Mouse (Mus musculus) induced T-regulatory cell, adult 2 months (primary cell): Measurements from ENCODE around the gene Krt15.

Source experiments
- DNase-seq: peaks from one replicate; pipeline ENCODE4 v3.0.0-alpha.2; 2012; ENCODE audit warnings: low read depth

Krt15 gene

GRCm38 (mm10) chr11:100135731-100136130 is at the start of gene Krt15:
Gene Krt15 (minus strand): TSS chr11:100135928.
- no peak for DNase-seq

DNA sequence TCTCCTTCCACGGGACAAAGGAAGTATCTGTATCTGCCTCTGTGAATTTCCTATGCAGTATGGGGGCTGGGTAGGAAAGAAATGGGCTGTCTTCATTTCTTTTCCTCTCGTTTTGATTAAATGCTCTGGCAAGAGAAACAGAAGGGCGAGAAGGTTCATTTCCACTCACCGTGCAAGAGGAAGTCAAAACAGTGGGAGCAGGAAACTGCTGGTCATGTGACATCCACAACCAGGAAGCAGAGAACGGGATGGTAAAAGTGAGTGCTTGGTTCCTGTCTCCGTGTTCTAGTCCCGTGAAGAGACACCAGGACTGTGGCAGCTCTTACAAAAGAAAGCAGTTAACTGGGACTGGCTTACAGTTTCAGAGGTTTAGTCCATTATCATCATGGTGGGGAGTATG is 46.0 kb upstream of the Krt15 start:
- no peak for DNase-seq

DNA sequence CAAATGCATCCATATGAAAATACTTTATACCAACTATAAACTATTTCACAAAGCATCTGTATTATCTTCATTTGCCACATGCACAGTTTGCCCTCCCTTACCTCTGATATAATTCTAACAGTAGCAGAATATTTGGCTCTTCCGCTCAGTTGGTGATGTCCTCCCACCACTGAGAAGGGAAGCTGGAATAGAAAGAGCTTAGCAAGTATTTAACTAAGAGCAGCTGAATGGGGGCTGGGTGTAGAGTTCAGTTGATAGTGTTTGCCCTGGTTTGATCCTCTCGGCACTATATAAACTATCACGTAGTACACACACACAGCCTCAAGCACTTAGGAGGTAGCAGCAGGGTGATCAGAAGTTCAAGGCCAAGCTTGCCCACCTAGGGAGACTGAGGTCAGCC is 43.5 kb upstream of the Krt15 start:
- no peak for DNase-seq

DNA sequence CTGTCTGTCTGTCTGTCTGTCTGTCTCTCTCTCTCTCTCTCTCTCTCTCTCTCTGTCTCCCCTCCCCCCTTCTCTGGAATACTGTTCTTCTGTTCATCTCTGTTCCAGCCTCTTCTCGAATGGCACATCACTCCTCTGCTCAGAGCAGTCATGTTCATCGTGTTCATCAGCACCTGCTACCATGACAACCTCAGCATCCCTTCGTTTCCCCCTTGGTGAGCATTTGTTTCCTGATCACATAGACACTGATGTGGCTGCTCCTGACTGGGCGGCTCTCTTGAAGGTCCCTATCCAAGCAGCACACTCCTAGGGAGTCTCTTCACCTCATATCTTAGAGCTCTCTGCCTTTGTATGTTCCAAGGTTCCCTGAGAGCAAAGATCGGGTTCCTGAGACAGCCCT is 42.6 kb upstream of the Krt15 start:
- no peak for DNase-seq

DNA sequence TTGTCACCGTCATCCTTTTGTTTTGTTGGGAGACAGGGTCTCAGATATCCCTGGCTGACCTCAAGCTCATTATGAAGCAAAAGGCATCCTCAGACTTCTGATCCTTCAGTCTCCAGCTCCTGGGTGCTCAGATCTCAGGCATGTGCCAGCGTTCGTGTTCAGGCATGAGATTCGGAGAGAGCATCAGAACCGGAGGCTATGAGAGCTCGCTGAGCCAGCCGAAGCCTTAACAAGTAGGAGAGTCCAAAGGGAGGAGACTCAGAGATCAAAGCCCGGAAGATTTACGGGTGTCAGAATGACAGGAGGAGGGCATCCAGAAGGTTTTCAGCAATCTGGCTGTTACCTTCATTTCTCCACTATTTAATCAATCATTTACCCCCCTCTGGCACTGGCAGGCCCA is 41.1 kb upstream of the Krt15 start:
- DNase-seq = no peak

DNA sequence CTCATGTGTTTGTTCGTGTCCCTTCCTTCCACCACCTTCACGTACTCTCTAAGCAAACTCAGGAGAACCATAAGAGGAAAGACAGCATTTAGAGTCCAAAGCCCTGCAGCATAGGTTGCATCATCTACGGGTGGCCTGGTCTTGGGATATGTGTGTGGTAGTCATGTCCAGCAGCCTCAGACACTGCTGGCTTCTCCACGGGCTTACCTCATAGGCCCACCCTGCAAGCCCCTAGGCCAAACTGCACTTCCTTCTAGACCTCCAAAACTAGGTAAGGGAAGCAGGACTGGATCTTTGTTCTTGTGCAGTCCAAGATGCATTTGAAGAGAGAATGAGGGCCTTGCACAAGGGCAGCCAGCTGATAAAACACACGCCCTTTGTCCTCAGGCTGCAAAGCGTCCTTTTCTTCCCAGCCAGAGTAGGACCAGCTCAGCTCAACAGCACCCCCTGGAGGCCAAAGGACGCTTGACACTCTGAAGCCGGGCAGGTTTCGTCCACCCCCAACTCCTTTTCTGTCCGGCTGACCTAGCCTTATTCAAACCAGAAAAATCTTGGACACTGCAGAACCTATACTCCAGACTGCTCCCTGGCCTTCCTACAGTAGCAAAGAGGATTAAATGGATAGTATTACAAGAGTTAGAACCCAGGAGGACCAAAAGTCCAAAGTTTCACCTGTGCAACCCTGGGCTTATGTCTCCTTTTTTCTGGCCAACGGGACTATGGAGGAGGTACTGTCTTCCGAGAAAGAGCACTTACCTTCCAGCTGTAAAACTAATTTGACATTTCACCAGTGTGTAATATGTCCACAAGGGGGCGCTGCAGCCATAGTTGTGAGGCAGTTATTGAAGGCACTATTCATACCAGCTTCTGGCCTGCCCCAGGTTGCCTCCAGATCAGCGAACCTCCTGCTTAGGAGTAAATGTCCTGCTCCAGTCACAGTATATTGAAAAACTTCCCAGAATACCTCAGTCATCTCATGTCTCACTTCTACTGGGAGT is 33.3 kb upstream of the Krt15 start:
- DNase-seq = peak; percentile 71

GRCm38 (mm10) chr11:100168071-100168470 is 32.3 kb upstream of the Krt15 start:
- DNase-seq = no peak

DNA sequence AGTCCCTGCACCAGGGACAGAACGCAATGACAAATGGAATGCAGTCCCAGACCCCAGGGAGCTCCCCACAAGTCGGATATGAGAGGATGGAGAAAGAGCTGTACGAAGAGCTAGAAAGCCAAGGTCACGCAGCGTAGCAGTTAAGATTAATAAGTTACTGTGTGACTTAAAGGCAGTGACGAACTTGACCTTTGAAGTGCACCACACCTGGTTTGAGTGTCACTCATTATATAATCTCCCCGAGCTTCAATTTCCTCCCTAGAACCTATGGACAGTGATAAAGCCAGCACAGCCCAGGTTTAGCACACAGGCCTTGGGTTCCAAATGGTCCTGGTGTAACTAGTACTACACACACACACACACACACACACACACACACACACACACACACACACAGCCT is 28.7 kb upstream of the Krt15 start:
- no peak for DNase-seq

- no peak for DNase-seq
Measured at GRCm38 (mm10) chr11:100157908-100158477, 22.3 kb upstream of the Krt15 start.

DNA sequence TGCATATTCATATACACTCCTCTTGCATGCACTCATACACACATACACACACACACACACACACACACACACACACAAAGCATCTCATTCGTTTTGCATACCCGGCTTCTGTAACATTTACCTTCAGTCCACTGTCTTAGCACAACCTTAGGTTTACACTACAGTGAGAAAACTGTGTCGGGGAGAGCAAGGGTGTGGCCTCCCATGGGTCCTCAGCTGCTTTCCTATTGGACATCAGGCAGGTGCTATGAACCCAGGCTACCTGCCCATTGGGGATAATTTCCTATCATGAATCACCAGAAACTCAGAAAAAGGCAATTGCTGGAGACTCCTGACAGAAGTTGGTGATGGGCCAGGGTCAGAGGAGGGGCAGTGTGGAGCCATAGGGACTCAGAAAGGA is 21.6 kb upstream of the Krt15 start:
- no peak for DNase-seq

DNA sequence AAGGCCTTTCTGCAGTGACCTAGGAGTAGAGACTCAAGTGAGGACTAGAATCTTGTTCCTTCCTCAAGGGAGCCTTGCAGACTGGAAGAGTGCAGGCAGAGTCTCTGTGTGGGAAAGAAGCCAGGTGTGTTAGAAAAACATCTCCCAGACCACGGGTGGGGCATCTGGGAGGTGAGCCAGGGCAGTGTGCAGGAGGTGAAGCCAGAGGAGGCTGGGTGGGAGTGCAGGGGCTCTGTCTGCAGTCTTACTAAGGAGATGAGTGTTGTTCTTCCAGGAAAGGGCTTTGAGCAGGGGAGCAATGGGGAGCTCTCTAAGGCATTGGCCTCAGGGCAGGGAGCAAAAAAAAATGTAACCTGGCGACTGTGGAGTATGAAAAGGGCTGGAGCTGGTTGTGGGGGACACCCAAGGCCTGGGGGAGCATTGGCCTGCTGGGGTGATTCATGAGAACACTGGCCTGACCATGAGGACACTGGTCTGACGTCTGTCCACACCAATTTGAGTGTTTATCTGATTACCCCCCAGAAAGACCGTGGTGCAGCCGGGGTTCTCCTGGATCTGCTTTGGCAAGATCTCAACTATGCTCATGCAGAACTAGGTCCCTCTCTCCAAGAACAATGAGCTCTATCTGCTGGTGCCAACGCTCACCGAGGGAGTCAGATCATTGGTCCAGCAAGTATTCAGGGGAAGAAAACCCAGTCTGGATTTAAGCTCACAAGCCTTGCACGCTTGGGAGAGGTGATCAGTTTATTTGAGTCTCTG is 19.9 kb upstream of the Krt15 start:
- DNase-seq = no peak

DNA sequence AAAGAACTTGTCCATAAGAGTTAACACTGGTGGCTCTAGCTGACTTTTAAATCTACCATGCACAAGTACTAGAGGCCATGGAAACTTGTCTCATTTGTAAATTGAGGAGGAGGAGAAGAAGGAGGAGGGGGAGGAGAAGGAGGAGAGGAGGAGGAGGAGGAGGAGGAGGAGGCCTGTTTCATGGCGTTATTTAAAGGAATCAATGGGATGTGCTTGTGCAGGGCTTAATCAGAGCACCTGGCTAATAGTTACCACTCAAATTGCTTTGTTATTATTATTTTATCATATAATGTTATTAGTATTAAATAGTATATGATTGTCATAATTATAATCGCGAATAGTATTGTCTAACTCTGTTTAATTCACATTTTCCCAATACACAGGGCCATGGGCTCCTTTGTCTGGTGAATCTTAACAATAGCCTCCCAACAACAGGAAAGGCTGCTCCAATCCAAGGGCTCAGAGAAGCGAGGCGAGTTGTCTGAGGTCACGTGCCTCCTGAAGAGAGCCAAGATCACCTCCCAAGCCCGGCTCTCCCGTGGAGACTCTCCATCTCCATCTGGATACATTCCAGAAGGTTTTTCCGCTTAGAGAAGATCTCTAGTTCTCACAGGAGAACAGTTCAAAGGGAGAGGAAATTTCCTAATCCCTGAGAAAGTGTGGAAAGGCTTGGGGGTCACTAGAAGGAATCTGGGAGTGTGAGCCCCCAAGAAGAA is 13.0 kb upstream of the Krt15 start, which contains the start of gene Krt19:
Gene Krt19, minus strand, starts transcription at position 51 of the 716 bp plus-strand sequence.
- no peak for DNase-seq

DNA sequence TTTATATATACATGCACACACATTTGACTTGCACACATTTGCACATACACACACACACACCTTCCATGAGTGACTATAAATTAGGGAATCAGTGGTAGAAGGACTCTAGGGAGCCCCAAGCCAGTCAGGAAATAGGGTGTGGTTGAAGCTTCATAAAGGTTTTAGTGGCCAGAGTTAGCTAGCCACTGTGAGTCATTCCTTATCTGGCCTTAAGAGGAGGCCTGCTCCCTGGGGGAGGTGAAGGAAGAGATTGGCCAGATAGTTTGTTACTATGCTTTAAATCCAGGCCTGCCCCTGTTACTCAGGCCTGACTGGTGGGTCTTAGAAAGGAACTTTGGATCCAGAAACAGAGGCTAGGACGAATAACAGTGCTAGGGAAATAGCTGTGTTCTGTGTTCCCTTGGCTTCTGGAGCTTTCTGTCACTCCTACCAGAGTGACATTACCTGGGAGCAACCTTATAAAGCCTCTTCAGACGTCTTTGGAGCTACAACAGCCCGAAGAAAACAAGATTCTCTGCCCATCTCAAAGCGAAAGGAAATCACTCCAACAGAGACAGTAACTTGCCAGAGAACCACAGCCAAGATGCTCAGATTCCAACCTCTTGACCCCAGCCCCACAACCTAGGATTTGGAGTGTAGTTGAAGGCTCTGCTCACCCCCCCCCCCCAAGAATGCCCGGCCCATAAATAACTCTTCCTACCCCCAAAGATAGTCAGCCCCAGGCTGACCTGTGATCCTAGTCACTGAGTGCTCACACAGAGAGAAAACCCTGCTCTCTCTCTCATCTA is 12.0 kb upstream of the Krt15 start:
- no peak for DNase-seq

DNA sequence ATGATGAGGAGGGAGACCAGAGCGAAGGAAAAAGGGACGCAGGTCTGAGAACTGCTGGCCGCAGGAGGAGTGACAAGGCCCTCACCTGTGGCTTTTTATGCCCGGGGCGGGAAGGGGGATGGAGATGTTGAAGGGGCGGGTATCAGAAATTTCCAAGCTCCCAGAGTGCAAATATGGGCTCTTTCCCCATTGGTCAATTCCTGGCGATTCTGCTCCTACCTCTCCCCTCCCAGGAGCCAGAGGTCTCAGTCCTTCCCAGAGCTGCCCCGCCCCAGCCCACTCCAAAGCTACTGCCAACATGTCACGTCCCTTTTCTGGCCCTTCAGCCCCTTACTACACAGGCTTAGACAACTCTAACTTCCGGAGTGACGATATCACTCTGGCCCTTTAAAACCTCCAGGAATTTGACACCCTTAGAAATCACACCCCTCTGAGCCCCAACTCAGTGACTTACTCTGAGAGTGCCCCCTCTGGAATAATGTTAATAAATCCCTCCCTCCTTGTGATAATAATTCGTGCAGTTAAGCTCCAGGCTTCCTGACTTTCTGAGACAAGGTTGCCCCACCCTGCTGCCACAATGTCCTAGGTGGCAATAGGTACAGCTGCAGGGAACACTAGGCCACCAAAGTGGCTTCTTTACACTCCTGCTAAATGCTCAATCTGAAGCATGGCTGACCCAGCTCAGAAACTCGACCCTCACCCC is 10.3 kb upstream of the Krt15 start:
- DNase-seq = no peak

- no peak for DNase-seq
Measured at GRCm38 (mm10) chr11:100145104-100145503, 9.4 kb upstream of the Krt15 start.

GRCm38 (mm10) chr11:100140966-100141365 is 5.2 kb upstream of the Krt15 start:
- DNase-seq = no peak

GRCm38 (mm10) chr11:100139391-100139790 is 3.7 kb upstream of the Krt15 start:
- DNase-seq = no peak

- DNase-seq = no peak
Measured at GRCm38 (mm10) chr11:100138809-100139208, 3.1 kb upstream of the Krt15 start.

DNA sequence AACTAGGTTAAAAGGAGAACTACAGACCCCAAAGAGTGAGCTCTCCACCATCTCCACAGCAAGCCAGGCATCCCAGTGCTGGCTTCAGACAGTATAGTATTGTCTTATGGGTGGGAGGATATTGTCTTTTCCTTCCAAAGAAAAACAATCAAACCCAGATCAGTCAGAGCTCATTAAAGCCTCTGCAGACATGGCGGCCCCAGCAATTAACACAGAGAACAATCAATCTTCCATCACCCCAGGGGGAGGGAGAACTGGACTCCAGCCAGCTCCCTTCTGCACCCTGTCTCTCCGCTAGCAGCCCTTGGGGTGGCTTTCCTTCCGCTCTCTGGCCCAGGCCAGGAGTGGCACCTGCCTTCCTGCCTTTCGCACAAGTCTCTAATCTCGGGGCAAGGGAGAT is 2.0 kb upstream of the Krt15 start:
- DNase-seq = no peak

GRCm38 (mm10) chr11:100136559-100136958 is 831 bp upstream of the Krt15 start:
- no peak for DNase-seq

DNA sequence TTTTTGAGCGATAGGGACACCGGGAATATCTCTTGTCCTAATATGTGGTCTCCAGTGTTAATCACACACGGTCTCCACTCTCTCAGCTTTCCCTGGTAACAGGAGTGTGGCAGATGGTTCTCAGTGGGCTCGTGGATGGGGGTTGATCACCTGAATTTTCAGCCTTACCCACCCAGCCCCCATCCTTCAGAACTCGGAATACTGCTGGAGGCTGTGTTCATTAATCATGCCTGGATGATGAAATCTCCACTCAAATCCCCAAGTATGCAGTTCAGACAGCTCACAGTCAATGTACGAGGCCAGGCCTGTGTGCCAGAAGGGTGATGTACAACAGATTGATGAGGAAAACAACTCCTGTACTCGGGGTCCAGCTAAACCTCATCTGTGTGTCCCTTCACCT is 10.8 kb downstream of the Krt15 start:
- DNase-seq = no peak
